Mouse (Mus musculus): ENCODE data around the gene Polr3k.

The Polr3k gene

GRCm38 (mm10) chr2:181863791-181864535 is at the start of gene Polr3k:
Gene Polr3k (plus strand): TSS chr2:181864337.
- peak; percentile 95 for DNase-seq (ENCODE audit: extremely low read depth, low read depth)

- peak; percentile 43 for DNase-seq (ENCODE audit: extremely low read depth, low read depth)
Measured at GRCm38 (mm10) chr2:181829032-181829650, 35.0 kb upstream of the Polr3k start.

GRCm38 (mm10) chr2:181832745-181833144 is 31.4 kb upstream of the Polr3k start:
- no peak for DNase-seq (ENCODE audit: extremely low read depth, low read depth)

GRCm38 (mm10) chr2:181837372-181838292 is 26.5 kb upstream of the Polr3k start, which contains the start of gene Pcmtd2:
Gene Pcmtd2 (plus strand): TSS chr2:181837854.
- peak; percentile 85 for DNase-seq (ENCODE audit: extremely low read depth, low read depth)

GRCm38 (mm10) chr2:181838293-181838680 is 25.9 kb upstream of the Polr3k start:
- DNase-seq (ENCODE audit: extremely low read depth, low read depth): no peak

- no peak for DNase-seq (ENCODE audit: extremely low read depth, low read depth)
Measured at GRCm38 (mm10) chr2:181845709-181846394, 18.3 kb upstream of the Polr3k start.

- DNase-seq (ENCODE audit: extremely low read depth, low read depth): no peak
Measured at GRCm38 (mm10) chr2:181864536-181864860, 361 bp downstream of the Polr3k start.

- DNase-seq (ENCODE audit: extremely low read depth, low read depth): peak; percentile 34
Measured at GRCm38 (mm10) chr2:181866931-181867330, 2.8 kb downstream of the Polr3k start.

GRCm38 (mm10) chr2:181871039-181871438 is 6.9 kb downstream of the Polr3k start:
- no peak for DNase-seq (ENCODE audit: extremely low read depth, low read depth)

GRCm38 (mm10) chr2:181878903-181879302 is 14.8 kb downstream of the Polr3k start:
- no peak for DNase-seq (ENCODE audit: extremely low read depth, low read depth)

- DNase-seq (ENCODE audit: extremely low read depth, low read depth): no peak
Measured at GRCm38 (mm10) chr2:181883022-181883749, 19.0 kb downstream of the Polr3k start.

- peak; percentile 85 for DNase-seq (ENCODE audit: extremely low read depth, low read depth)
Measured at GRCm38 (mm10) chr2:181917861-181918260, 53.7 kb downstream of the Polr3k start.

- DNase-seq (ENCODE audit: extremely low read depth, low read depth): peak; percentile 80
Measured at GRCm38 (mm10) chr2:181918501-181918900, 54.4 kb downstream of the Polr3k start.

All from MEL-GATA-1-ER (cell line).